Mouse (Mus musculus) MEL (cell line): ENCODE data around the gene Foxn1. TPM values are rescaled to one million over a fixed set of nuclear protein-coding genes. Genes with fewer than 3 reads are reported as not detected.
A peak's percentile ranks its signal among the peaks of the same experiment; 100 is the strongest.

Experiments used
- DNase-seq: peaks from one replicate; pipeline ENCODE4 v3.0.0; 2011; ENCODE audit warnings: low read depth, low spot score
- H3K27ac ChIP-seq: 2 replicates; pipeline ENCODE4 v1.5.1; 2012; ENCODE audit warnings: low read depth, mild to moderate bottlenecking, control low read depth, low read length, moderate library complexity; ENCODE audit not compliant: control insufficient read depth
- H3K27me3 ChIP-seq, 2 experiments: fragments of 150-350 bp in 1 of 2; sonication (generic) in 1 of 2; 2 replicates each; pipeline ENCODE4 v1.6.1; 2012; ENCODE audit warnings: low read length in 2 of 2, mild to moderate bottlenecking in 2 of 2, improper control_type of control experiment in 1 of 2, moderate library complexity in 1 of 2; ENCODE audit not compliant: insufficient read depth in 2 of 2, control insufficient read depth in 1 of 2
- H3K36me3 ChIP-seq, 2 experiments: 2 replicates each; pipeline ENCODE4 v1.6.1; 2012 to 2014; ENCODE audit warnings: low read length in 2 of 2, improper control_type of control experiment in 1 of 2, inconsistent platforms in 1 of 2, mild to moderate bottlenecking in 1 of 2; ENCODE audit not compliant: insufficient read depth in 2 of 2, control insufficient read depth in 1 of 2
- H3K4me1 ChIP-seq, 2 experiments: fragments of 150-350 bp in 1 of 2; sonication (generic) in 1 of 2; 2 replicates each; pipeline ENCODE4 v1.6.1; 2012; ENCODE audit warnings: low read length in 2 of 2, improper control_type of control experiment in 1 of 2, mild to moderate bottlenecking in 1 of 2; ENCODE audit not compliant: insufficient read depth in 2 of 2, control insufficient read depth in 1 of 2
- H3K4me3 ChIP-seq, 2 experiments: fragments of 150-350 bp in 1 of 2; sonication (generic) in 1 of 2; 2 replicates each; pipeline ENCODE4 v1.5.1; 2012; ENCODE audit warnings: low read depth in 2 of 2, low read length in 2 of 2, mild to moderate bottlenecking in 2 of 2, moderate library complexity in 2 of 2, control low read depth in 1 of 2, improper control_type of control experiment in 1 of 2; ENCODE audit not compliant: control insufficient read depth in 1 of 2, insufficient read depth in 1 of 2
- H3K79me2 ChIP-seq: 2 replicates; pipeline ENCODE4 v1.6.1; 2012; ENCODE audit warnings: mild to moderate bottlenecking, low read length, moderate library complexity; ENCODE audit not compliant: control insufficient read depth, poor library complexity, insufficient read depth
- H3K9ac ChIP-seq: 2 replicates; pipeline ENCODE4 v1.6.1; 2012; ENCODE audit warnings: low read depth, mild to moderate bottlenecking, control low read depth, low read length, moderate library complexity; ENCODE audit not compliant: control insufficient read depth, poor library complexity, severe bottlenecking
- H3K9me3 ChIP-seq: fragments of 150-350 bp; sonication (generic); replicated peaks from 2 replicates; pipeline ENCODE4 v1.6.1; 2012; ENCODE audit warnings: mild to moderate bottlenecking, low read length, improper control_type of control experiment, moderate library complexity; ENCODE audit not compliant: insufficient read depth
- BHLHE40 ChIP-seq: IDR thresholded peaks from 2 replicates; pipeline ENCODE4 v1.6.1; 2012; ENCODE audit warnings: low read depth, mild to moderate bottlenecking, inconsistent platforms, low read length, improper control_type of control experiment, borderline replicate concordance
- CHD1 ChIP-seq: IDR thresholded peaks from 2 replicates; pipeline ENCODE4 v1.6.1; 2012; ENCODE audit warnings: low read depth, mild to moderate bottlenecking, inconsistent platforms, low read length, improper control_type of control experiment
- CHD2 ChIP-seq: IDR thresholded peaks from 2 replicates; pipeline ENCODE4 v1.6.1; 2011; ENCODE audit warnings: low read length, improper control_type of control experiment
- ELF1 ChIP-seq: IDR thresholded peaks from 2 replicates; pipeline ENCODE4 v1.6.1; 2014; ENCODE audit warnings: low read depth, mild to moderate bottlenecking, inconsistent platforms, low read length, improper control_type of control experiment, moderate library complexity
- EP300 ChIP-seq, 2 experiments: IDR thresholded peaks; 2 replicates each; pipeline ENCODE4 v1.6.1; 2011; ENCODE audit warnings: improper control_type of control experiment in 2 of 2, low read length in 2 of 2, low read depth in 1 of 2, mild to moderate bottlenecking in 1 of 2
- ETS1 ChIP-seq: IDR thresholded peaks from 2 replicates; pipeline ENCODE4 v1.6.1; 2012; ENCODE audit warnings: low read depth, mild to moderate bottlenecking, inconsistent platforms, low read length, improper control_type of control experiment, moderate library complexity
- GATA1 ChIP-seq: IDR thresholded peaks from 2 replicates; pipeline ENCODE4 v1.6.1; 2011; ENCODE audit warnings: low read depth, low read length, improper control_type of control experiment
- HCFC1 ChIP-seq: IDR thresholded peaks from 2 replicates; pipeline ENCODE4 v1.6.1; 2012; ENCODE audit warnings: low read depth, mild to moderate bottlenecking, inconsistent platforms, low read length, improper control_type of control experiment, moderate library complexity
- JUND ChIP-seq: IDR thresholded peaks from 2 replicates; pipeline ENCODE4 v1.6.1; 2011; ENCODE audit warnings: low read depth, mild to moderate bottlenecking, improper control_type of control experiment, low read length
- KAT2A ChIP-seq: conservative IDR thresholded peaks from 2 replicates; pipeline ENCODE4 v1.6.1; 2012; ENCODE audit warnings: low read depth, low read length, improper control_type of control experiment, inconsistent platforms
- MAFK ChIP-seq: IDR thresholded peaks from 2 replicates; pipeline ENCODE4 v1.6.1; 2011; ENCODE audit warnings: low read depth, mild to moderate bottlenecking, low read length, improper control_type of control experiment, borderline replicate concordance
- MXI1 ChIP-seq: IDR thresholded peaks from 2 replicates; pipeline ENCODE4 v1.6.1; 2011; ENCODE audit warnings: mild to moderate bottlenecking, low read depth, low read length, improper control_type of control experiment
- NRF1 ChIP-seq: IDR thresholded peaks from 2 replicates; pipeline ENCODE4 v1.6.1; 2014; ENCODE audit warnings: low read depth, mild to moderate bottlenecking, inconsistent platforms, low read length, improper control_type of control experiment, moderate library complexity; ENCODE audit not compliant: poor library complexity, insufficient read depth, severe bottlenecking
- POLR2A ChIP-seq, 2 experiments: IDR thresholded peaks; 2 replicates each; pipeline ENCODE4 v1.6.1; 2011 to 2012; ENCODE audit warnings: low read length in 2 of 2, mild to moderate bottlenecking in 2 of 2, control low read depth in 1 of 2, improper control_type of control experiment in 1 of 2, low read depth in 1 of 2, moderate library complexity in 1 of 2; ENCODE audit not compliant: control insufficient read depth in 1 of 2, insufficient read depth in 1 of 2, poor library complexity in 1 of 2
- POLR2AphosphoS5 ChIP-seq: IDR thresholded peaks from 2 replicates; pipeline ENCODE4 v1.6.1; 2012; ENCODE audit warnings: low read depth, borderline replicate concordance, mild to moderate bottlenecking, inconsistent platforms, low read length, moderate library complexity, mixed read lengths
- USF1 ChIP-seq: IDR thresholded peaks from 2 replicates; pipeline ENCODE4 v1.6.1; 2014; ENCODE audit warnings: low read depth, mild to moderate bottlenecking, inconsistent platforms, low read length, improper control_type of control experiment, moderate library complexity
- ZKSCAN1 ChIP-seq: IDR thresholded peaks from 2 replicates; pipeline ENCODE4 v1.6.1; 2012; ENCODE audit warnings: low read depth, mild to moderate bottlenecking, inconsistent platforms, low read length, improper control_type of control experiment, moderate library complexity
- polyA plus RNA-seq, 2 experiments: library from polyadenylated mRNA; stranded (reverse) in 1 of 2; unstranded in 1 of 2; fragments of >175 nt in 1 of 2; fragments of >200 nt in 1 of 2; gene quantifications; 2 replicates each; pipeline versions ENCODE4 v1.2.1 to v1.2.4; 2012; ENCODE audit warnings: low replicate concordance in 2 of 2, low read depth in 1 of 2; ENCODE audit not compliant: insufficient read length in 2 of 2, insufficient read depth in 1 of 2, missing spikeins in 1 of 2
- total RNA-seq: library from RNA; depleted of rRNA; stranded (reverse); fragments of 300-350 nt; gene quantifications from 2 replicates; pipeline ENCODE4 v1.2.3, GENCODE M21; 2012

Gene Foxn1
- total and polyA plus RNA-seq, 3 experiments, result not detected

- Histone ChIP-seq H3K27ac (no peak overlapping the region), H3K4me3 (no peak overlapping the region), H3K36me3 (peaks cover 0 to 8% of the 10 kb centered on the region in 2 experiments; a peak in 1 of 4 replicates), H3K9me3 (no peaks in the 10 kb centered on the region), H3K27me3 (peaks cover 0 to 2% of the 10 kb centered on the region in 2 experiments; a peak in 1 of 4 replicates), H3K9ac (no peak overlapping the region), H3K4me1 (peaks cover 0 to 19% of the 10 kb centered on the region in 2 experiments; a peak in 2 of 4 replicates), H3K79me2 (no peaks in the 10 kb centered on the region)
- DNase-seq, result no peak
- no peak for TF ChIP-seq KAT2A
- peak; percentile 34; the same call in 1 of the 2 replicates for TF ChIP-seq GATA1
- TF ChIP-seq ETS1, result no peak
Measured at GRCm38 (mm10) chr11:78434052-78434451, 47.7 kb upstream of the Foxn1 start.

- Histone ChIP-seq H3K36me3 (peaks cover 0 to 8% of the 10 kb centered on the region in 2 experiments; a peak in 1 of 4 replicates), H3K79me2 (no peaks in the 10 kb centered on the region), H3K4me3 (no peak overlapping the region; a peak in 1 of 4 replicates), H3K27ac (no peak overlapping the region)
- peak; percentile 44 for DNase-seq
- TF ChIP-seq CHD1 (no peak), GATA1 (no peak), POLR2AphosphoS5 (no peak), MAFK (no peak), EP300 (IDR thresholded peaks at IDR 0.05; ENCODE audit: low read depth in 1 of 2, low read length in 2 of 2) (no peak), BHLHE40 (no peak), ZKSCAN1 (no peak), MXI1 (no peak; the same call in 1 of the 2 replicates), JUND (no peak), CHD2 (no peak), NRF1 (no peak), USF1 (no peak), HCFC1 (no peak), POLR2A (IDR thresholded peaks at IDR 0.05; ENCODE audit: control insufficient read depth in 1 of 2, insufficient read depth in 1 of 2, low read depth in 1 of 2, low read length in 2 of 2, poor library complexity in 1 of 2) (no peak), ELF1 (no peak)
- TF ChIP-seq, all 39 proteins: peak for 0
- peaks cover 1 to 2% of the 10 kb centered on the region in 2 experiments; a peak in 1 of 4 replicates for H3K27me3 ChIP-seq
- no peaks in the 10 kb centered on the region for H3K9me3 ChIP-seq
- H3K9ac ChIP-seq, result no peak overlapping the region
- peaks cover 0 to 19% of the 10 kb centered on the region in 2 experiments; a peak in 2 of 4 replicates for H3K4me1 ChIP-seq
Measured at GRCm38 (mm10) chr11:78431176-78431575, 44.8 kb upstream of the Foxn1 start.
